Mouse (Mus musculus) embryonic facial prominence, embryonic 11.5 days (tissue): ENCODE measurements around the gene Klf6. TPM values are rescaled to one million over a fixed set of nuclear protein-coding genes. Genes with fewer than 3 reads are reported as not detected.

Experiments
- microRNA-seq: library from miRNA; unstranded; fragments of <30 nt; microRNA quantifications from one replicate; pipeline ENCODE4, GENCODE M21; 2016; ENCODE audit warnings: borderline number of aligned reads
- polyA plus RNA-seq: library from polyadenylated mRNA; unstranded; fragments of >200 nt; fragmentation: Nextera tagmentation; extraction: Ambion mirVana; gene quantifications from 2 replicates; pipeline ENCODE4 v1.2.1, GENCODE M21; 2014

The Klf6 gene
- polyA plus RNA-seq, 1 experiment from 2014 or later: 43.6 TPM

Small RNA genes lying within 50 kb of the gene (microRNA-seq; reads per million reads assigned to microRNA genes)
- not detected for gene Gm26043
